Mouse (Mus musculus): ENCODE results near the gene Lgi4.
A peak's percentile ranks its signal among the peaks of the same experiment; 100 is the strongest.

Gene Lgi4

GRCm38 (mm10) chr7:31052251-31052635 lies 6.9 kb upstream of the Lgi4 start:
- DNase-seq (ENCODE audit: low spot score): no peak

- DNase-seq (ENCODE audit: low spot score): peak; percentile 57
These were observed 6.3 kb upstream of the Lgi4 start for GRCm38 (mm10) chr7:31052636-31053434.

- no peak for DNase-seq (ENCODE audit: low spot score)
These were observed 5.2 kb upstream of the Lgi4 start for GRCm38 (mm10) chr7:31053882-31054447.

GRCm38 (mm10) chr7:31054661-31055320 lies 4.4 kb upstream of the Lgi4 start:
- no peak for DNase-seq (ENCODE audit: low spot score)

GRCm38 (mm10) chr7:31055354-31055824 lies 3.8 kb upstream of the Lgi4 start:
- peak; percentile 81 for DNase-seq (ENCODE audit: low spot score)

- DNase-seq (ENCODE audit: low spot score): peak; percentile 44
These were observed 3.3 kb upstream of the Lgi4 start for GRCm38 (mm10) chr7:31055883-31056282.

- no peak for DNase-seq (ENCODE audit: low spot score)
These were observed 2.7 kb upstream of the Lgi4 start for GRCm38 (mm10) chr7:31056448-31056847.

- no peak for DNase-seq (ENCODE audit: low spot score)
These were observed 2.1 kb upstream of the Lgi4 start, which contains the start of gene Fxyd1 for GRCm38 (mm10) chr7:31057071-31057470. Fxyd1 (minus strand) TSS chr7:31057199.

DNA sequence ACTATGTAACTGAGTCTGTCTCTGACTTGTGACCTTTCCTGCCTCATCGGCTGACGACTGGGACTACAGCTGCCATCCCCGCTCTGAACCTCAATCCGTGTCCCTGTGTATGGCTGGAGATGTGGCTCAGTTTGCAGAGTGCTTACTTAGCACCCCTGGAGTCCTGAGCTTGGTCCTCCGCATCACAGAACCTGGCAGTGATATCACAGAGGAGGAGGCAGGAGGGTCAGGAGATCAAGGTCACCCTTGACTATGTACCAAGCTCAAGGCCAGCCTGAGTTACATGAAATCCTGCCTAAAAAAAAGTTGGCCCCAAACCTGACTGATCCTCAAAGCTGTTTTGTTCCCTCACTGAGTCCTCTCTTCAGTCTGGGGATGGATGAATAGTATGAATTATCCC lies 1.4 kb upstream of the Lgi4 start:
- peak; percentile 42 for DNase-seq (ENCODE audit: low spot score)

GRCm38 (mm10) chr7:31058211-31058610 lies 931 bp upstream of the Lgi4 start:
- no peak for DNase-seq (ENCODE audit: low spot score)

DNA sequence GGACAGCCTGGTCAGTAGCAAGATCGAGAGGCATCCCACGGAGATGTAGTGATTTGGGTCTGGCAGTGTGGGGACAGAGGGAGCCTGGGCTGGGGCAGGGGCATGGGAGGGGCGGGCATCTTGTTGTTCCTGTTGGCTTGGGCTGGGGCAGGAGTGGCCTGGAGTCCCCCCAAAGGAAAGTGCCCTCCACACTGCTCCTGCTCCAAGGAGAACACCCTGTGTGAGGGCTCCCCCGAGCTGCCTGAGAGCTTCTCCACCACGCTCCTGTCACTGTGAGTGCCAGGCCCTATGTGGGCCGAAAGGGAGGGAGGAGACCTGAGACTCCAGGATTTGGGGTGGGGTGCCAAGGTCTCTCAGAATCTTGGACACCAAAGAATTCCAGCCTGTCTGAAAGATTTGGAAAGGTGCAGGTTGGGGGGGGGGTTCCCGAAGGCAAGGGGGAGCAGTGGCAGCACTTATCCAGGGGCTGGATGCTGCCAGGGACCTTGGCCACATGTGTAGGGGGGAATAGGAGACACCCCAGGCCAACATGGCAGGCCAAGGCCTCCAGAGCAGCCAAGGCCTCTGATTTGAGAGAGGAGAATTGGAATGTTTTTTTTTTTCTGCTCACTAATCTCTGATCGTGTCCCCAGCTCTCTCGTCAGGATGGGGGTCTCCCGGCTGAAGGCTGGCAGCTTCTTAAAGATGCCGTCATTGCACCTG lies 928 bp downstream of the Lgi4 start:
- no peak for DNase-seq (ENCODE audit: low spot score)

- no peak for DNase-seq (ENCODE audit: low spot score)
These were observed 1.5 kb downstream of the Lgi4 start for GRCm38 (mm10) chr7:31060621-31061010.

- DNase-seq (ENCODE audit: low spot score): no peak
These were observed 4.0 kb downstream of the Lgi4 start for GRCm38 (mm10) chr7:31063074-31063560.

- no peak for DNase-seq (ENCODE audit: low spot score)
These were observed 8.7 kb downstream of the Lgi4 start for GRCm38 (mm10) chr7:31067836-31068235.

DNA sequence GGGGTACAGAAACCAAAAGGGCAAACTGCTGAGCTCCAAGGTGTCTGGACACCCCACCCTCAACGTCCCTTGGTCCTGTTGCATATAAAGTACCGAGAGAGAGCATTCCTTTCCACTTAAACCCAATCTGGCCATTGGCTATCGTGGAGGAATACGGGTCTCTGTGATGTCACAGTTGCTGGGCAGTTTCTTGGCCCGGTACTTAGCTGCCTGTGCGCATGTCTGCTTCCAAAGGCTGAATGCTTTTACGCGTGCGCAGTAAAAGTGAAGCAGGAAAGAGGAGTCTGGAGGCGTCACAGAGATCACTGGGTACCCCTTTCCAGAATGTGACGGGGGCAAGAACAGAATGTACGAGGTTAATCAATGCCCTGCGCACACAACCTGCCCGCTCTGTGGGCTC lies 10.3 kb downstream of the Lgi4 start:
- DNase-seq (ENCODE audit: low spot score): no peak

DNA sequence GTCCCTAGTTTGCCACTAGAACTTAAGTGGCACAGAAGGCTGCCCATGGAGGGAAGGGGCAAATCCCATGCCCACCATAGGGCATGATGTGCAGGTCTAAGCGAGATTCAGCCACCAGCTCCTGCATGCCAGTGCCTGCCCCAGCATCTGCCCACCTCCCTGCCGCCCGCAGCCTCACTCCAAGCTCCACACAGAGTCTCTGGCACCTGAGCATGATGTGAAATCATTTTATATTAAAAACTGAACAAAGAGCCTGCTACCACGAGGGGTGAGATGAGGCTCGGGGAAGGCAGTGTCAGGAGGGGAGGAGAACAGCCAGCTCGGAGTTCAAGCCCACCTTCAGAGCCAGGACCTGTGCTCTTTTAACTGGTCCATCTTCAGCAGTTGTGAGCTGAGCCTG lies 11.2 kb downstream of the Lgi4 start:
- no peak for DNase-seq (ENCODE audit: low spot score)

DNA sequence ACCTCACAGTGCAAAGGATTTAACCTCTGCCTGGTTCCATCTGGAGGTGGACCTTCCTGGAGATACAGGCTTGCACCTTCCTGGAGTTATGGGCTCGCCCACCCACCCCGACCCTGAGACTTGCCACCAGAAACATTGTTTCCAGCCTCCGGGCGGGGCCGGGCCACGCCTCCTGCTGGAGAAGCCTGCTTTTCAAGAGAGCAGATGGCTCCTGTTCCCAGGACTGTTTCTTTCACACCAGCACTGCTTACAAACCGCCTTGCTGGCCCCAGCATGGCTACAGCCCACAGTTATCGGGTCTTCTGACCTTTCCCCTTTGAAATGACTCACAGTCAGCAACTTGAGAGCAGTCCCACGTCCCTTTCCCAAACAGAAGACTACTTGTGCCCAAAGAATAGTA lies 13.2 kb downstream of the Lgi4 start:
- peak; percentile 69 for DNase-seq (ENCODE audit: low spot score)

DNA sequence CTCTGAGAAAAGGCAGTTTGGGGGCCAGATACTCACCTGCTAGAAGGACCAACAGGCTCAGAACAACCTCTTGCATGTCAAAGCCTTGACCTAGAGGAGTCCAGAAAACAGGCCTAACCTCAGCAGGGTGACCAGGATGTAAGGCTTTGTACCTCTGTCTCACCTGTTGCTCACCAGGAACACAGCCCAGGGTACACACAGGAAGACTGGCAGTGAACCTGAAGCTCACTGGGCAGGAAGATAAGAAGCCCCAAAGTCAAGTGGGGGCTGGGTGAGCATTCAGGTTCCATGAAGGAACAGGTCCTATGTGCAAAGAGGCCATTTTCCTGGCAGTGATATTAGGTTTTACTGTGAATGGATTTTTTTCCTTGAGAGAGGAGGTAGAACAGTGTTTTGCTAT lies 14.4 kb downstream of the Lgi4 start:
- no peak for DNase-seq (ENCODE audit: low spot score)

DNA sequence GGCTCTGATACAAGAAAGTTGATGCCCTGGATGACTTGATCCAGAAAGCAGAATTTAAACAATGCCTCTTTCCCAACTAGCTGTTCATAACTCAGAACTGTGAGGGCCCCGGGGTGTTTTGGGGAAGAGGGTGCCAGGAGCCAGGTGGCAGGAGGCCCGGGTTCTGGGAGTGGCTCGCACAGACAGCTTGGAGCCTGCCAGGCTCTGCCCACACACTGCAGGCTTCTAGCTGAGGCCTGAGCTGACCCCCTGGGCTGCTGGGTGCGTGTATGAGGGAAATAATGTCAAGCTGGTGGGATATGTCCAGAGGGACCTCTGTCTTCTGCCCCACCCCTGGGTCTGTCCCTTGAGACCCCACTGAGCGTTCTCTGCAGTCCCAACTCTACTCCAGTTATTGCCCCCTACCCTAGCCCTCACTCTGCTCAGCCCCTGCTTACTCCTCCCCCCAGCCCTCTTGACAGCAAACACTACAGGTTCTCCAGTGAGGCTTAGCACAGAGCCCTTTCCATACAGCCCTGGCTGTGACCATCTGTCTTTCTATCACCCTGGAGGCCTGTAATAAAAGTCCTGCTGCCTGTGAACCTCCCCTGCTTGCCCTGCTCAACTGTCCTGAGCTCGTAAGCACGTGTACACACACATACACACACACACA lies 15.0 kb downstream of the Lgi4 start:
- no peak for DNase-seq (ENCODE audit: low spot score)

GRCm38 (mm10) chr7:31074713-31075069 lies 15.5 kb downstream of the Lgi4 start:
- no peak for DNase-seq (ENCODE audit: low spot score)

DNA sequence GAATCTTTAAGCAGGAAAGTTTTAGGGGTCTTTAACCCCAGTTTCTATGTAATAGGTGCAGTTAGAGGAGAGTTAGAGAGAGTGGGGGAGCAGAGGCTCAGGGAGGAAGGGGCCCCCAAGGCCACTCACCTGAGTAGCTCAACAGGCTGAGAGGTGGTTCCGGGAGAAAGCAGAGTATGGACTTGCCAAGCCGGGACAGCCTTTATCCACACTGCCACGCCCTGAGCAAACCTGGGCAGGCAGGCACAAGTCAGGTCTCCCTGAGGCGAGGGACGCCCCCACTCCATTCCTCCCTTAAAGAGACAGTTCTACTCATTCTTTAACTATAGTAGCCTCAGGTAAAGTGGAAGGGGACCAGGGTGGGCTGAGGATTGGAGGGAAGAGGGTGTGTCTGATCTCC lies 17.4 kb downstream of the Lgi4 start, which contains the start of gene Fxyd3:
TSS of gene Fxyd3 (minus strand) at position 213 of the 400 bp plus-strand sequence.
- no peak for DNase-seq (ENCODE audit: low spot score)

GRCm38 (mm10) chr7:31077470-31077869 lies 18.3 kb downstream of the Lgi4 start:
- no peak for DNase-seq (ENCODE audit: low spot score)

Measured in testis, postnatal 14 days (tissue).